Mouse (Mus musculus): ENCODE measurements around the gene Atrnl1. TPM values are rescaled to one million over a fixed set of nuclear protein-coding genes. Genes with fewer than 3 reads are reported as not detected.
"Not testable (repeated sequence)": the region's sequence is repeated elsewhere in the genome, so short reads cannot be mapped to it uniquely, and the experiment has no call there.

Gene Atrnl1
- polyA plus RNA-seq, 1 experiment: 9.0 TPM

GRCm38 (mm10) chr19:58043550-58043949, 432.7 kb downstream of the Atrnl1 start:
- Histone ChIP-seq H3K36me3 (ENCODE audit: control insufficient read depth, insufficient read depth, low read length) (no peaks in the 10 kb centered on the region), H3K27ac (ENCODE audit: insufficient read depth, low read depth, low read length) (no peak overlapping the region), H3K4me1 (ENCODE audit: control insufficient read depth, insufficient read depth, insufficient read length, low read length) (no peaks in the 10 kb centered on the region; the same call in 1 of the 2 replicates), H3K4me3 (ENCODE audit: low read depth, low read length) (no peak overlapping the region), H3K27me3 (ENCODE audit: control insufficient read depth, insufficient read depth, low read length) (no peaks in the 10 kb centered on the region)
- TF ChIP-seq POLR2A (IDR thresholded peaks at IDR 0.05; ENCODE audit: low read depth, low read length) (no peak), CTCF (IDR thresholded peaks at IDR 0.05; ENCODE audit: extremely low read depth, insufficient read length, insufficient replicate concordance, low read depth, low read length) (no peak)
- WGBS: 17% methylated on average over 4 of the region's 4 CpGs

- Histone ChIP-seq H3K4me1 (ENCODE audit: control insufficient read depth, insufficient read depth, insufficient read length, low read length) (no peaks in the 10 kb centered on the region; the same call in 1 of the 2 replicates), H3K27me3 (ENCODE audit: control insufficient read depth, insufficient read depth, low read length) (no peaks in the 10 kb centered on the region), H3K4me3 (ENCODE audit: low read depth, low read length) (no peak overlapping the region), H3K27ac (ENCODE audit: insufficient read depth, low read depth, low read length) (no peak overlapping the region), H3K36me3 (ENCODE audit: control insufficient read depth, insufficient read depth, low read length) (no peaks in the 10 kb centered on the region)
- 95% methylated on average over 5 of the region's 5 CpGs for WGBS
- no peak for TF ChIP-seq POLR2A (IDR thresholded peaks at IDR 0.05; ENCODE audit: low read depth, low read length)
- no peak for TF ChIP-seq CTCF (IDR thresholded peaks at IDR 0.05; ENCODE audit: extremely low read depth, insufficient read length, insufficient replicate concordance, low read depth, low read length)
Observed at GRCm38 (mm10) chr19:58044816-58045215, 434.0 kb downstream of the Atrnl1 start.

- H3K27ac ChIP-seq (ENCODE audit: insufficient read depth, low read depth, low read length): no peak overlapping the region
- 96% methylated on average over 7 of the region's 7 CpGs for whole genome bisulfite sequencing
- H3K4me1 ChIP-seq (ENCODE audit: control insufficient read depth, insufficient read depth, insufficient read length, low read length): no peaks in the 10 kb centered on the region; the same call in 1 of the 2 replicates
- H3K4me3 ChIP-seq (ENCODE audit: low read depth, low read length): no peak overlapping the region
- TF ChIP-seq CTCF (IDR thresholded peaks at IDR 0.05; ENCODE audit: extremely low read depth, insufficient read length, insufficient replicate concordance, low read depth, low read length) (no peak), POLR2A (IDR thresholded peaks at IDR 0.05; ENCODE audit: low read depth, low read length) (no peak)
- no peaks in the 10 kb centered on the region for H3K36me3 ChIP-seq (ENCODE audit: control insufficient read depth, insufficient read depth, low read length)
- no peaks in the 10 kb centered on the region for H3K27me3 ChIP-seq (ENCODE audit: control insufficient read depth, insufficient read depth, low read length)
Observed at GRCm38 (mm10) chr19:58046656-58047055, 435.8 kb downstream of the Atrnl1 start.

GRCm38 (mm10) chr19:58050410-58050809, 439.6 kb downstream of the Atrnl1 start:
- 83% methylated on average over 9 of the region's 9 CpGs for WGBS
- not testable (repeated sequence) for H3K4me1 ChIP-seq (ENCODE audit: control insufficient read depth, insufficient read depth, insufficient read length, low read length); H3K4me3 ChIP-seq (ENCODE audit: low read depth, low read length); H3K27me3 ChIP-seq (ENCODE audit: control insufficient read depth, insufficient read depth, low read length); H3K27ac ChIP-seq (ENCODE audit: insufficient read depth, low read depth, low read length); H3K36me3 ChIP-seq (ENCODE audit: control insufficient read depth, insufficient read depth, low read length)

- TF ChIP-seq CTCF (IDR thresholded peaks at IDR 0.05; ENCODE audit: extremely low read depth, insufficient read length, insufficient replicate concordance, low read depth, low read length) (no peak), POLR2A (IDR thresholded peaks at IDR 0.05; ENCODE audit: low read depth, low read length) (no peak)
- no peaks in the 10 kb centered on the region for H3K4me1 ChIP-seq (ENCODE audit: control insufficient read depth, insufficient read depth, insufficient read length, low read length)
- H3K36me3 ChIP-seq (ENCODE audit: control insufficient read depth, insufficient read depth, low read length): no peaks in the 10 kb centered on the region
- H3K4me3 ChIP-seq (ENCODE audit: low read depth, low read length): no peak overlapping the region
- H3K27me3 ChIP-seq (ENCODE audit: control insufficient read depth, insufficient read depth, low read length): no peaks in the 10 kb centered on the region
- WGBS: 94% methylated on average over 8 of the region's 8 CpGs
- H3K27ac ChIP-seq (ENCODE audit: insufficient read depth, low read depth, low read length): no peak overlapping the region
Observed at GRCm38 (mm10) chr19:58050986-58051385, 440.2 kb downstream of the Atrnl1 start.

GRCm38 (mm10) chr19:58051905-58052304, 441.1 kb downstream of the Atrnl1 start:
- Histone ChIP-seq H3K4me3 (ENCODE audit: low read depth, low read length) (no peak overlapping the region), H3K27ac (ENCODE audit: insufficient read depth, low read depth, low read length) (no peak overlapping the region), H3K4me1 (ENCODE audit: control insufficient read depth, insufficient read depth, insufficient read length, low read length) (no peaks in the 10 kb centered on the region), H3K36me3 (ENCODE audit: control insufficient read depth, insufficient read depth, low read length) (no peaks in the 10 kb centered on the region), H3K27me3 (ENCODE audit: control insufficient read depth, insufficient read depth, low read length) (no peaks in the 10 kb centered on the region)
- TF ChIP-seq POLR2A (IDR thresholded peaks at IDR 0.05; ENCODE audit: low read depth, low read length): no peak
- TF ChIP-seq CTCF (IDR thresholded peaks at IDR 0.05; ENCODE audit: extremely low read depth, insufficient read length, insufficient replicate concordance, low read depth, low read length): no peak
- 96% methylated on average over 13 of the region's 13 CpGs for WGBS

- H3K27ac ChIP-seq (ENCODE audit: insufficient read depth, low read depth, low read length): no peak overlapping the region
- H3K36me3 ChIP-seq (ENCODE audit: control insufficient read depth, insufficient read depth, low read length): no peaks in the 10 kb centered on the region
- TF ChIP-seq CTCF (IDR thresholded peaks at IDR 0.05; ENCODE audit: extremely low read depth, insufficient read length, insufficient replicate concordance, low read depth, low read length) (no peak), POLR2A (IDR thresholded peaks at IDR 0.05; ENCODE audit: low read depth, low read length) (no peak)
- no peaks in the 10 kb centered on the region for H3K27me3 ChIP-seq (ENCODE audit: control insufficient read depth, insufficient read depth, low read length)
- 93% methylated on average over 13 of the region's 13 CpGs for WGBS
- no peaks in the 10 kb centered on the region for H3K4me1 ChIP-seq (ENCODE audit: control insufficient read depth, insufficient read depth, insufficient read length, low read length)
- H3K4me3 ChIP-seq (ENCODE audit: low read depth, low read length): no peak overlapping the region
Observed at GRCm38 (mm10) chr19:58052444-58053135, 441.8 kb downstream of the Atrnl1 start.

Data from small intestine, adult 2 months (tissue).